ENCODE assay signal across 8 mouse cellular contexts in genomic region chr4:41654217-41654616, GRCm38 (mm10). TPM values are rescaled to one million over a fixed set of nuclear protein-coding genes. Genes with fewer than 3 reads are reported as not detected.
DNase-seq lines count a peak whose midpoint lies in the region; ATAC-seq and TF ChIP-seq lines count a peak whose summit lies in the region.

No protein-coding gene starts in this region.

- H3K9me3 ChIP-seq in forebrain, embryonic 13.5 days (replicated peaks): no peaks in the 10 kb centered on the region
- no peaks in the 10 kb centered on the region for H3K9me3 ChIP-seq in liver, postnatal 0 days (ENCODE audit: low read length)
- H3K9me3 ChIP-seq in neural tube, embryonic 15.5 days (replicated peaks): no peaks in the 10 kb centered on the region

- no peak overlapping the region for H3K9ac ChIP-seq in forebrain, embryonic 13.5 days
- H3K9ac ChIP-seq in liver, postnatal 0 days (replicated peaks): no peak overlapping the region
- no peak overlapping the region for H3K9ac ChIP-seq in neural tube, embryonic 15.5 days (replicated peaks)

- H3K27me3 ChIP-seq in forebrain, embryonic 13.5 days: no peaks in the 10 kb centered on the region
- peaks cover 7% of the 10 kb centered on the region; the same call in 1 of the 2 replicates for H3K27me3 ChIP-seq in liver, postnatal 0 days (ENCODE audit: insufficient read depth, low read length)
- H3K27me3 ChIP-seq in neural tube, embryonic 15.5 days (replicated peaks): no peaks in the 10 kb centered on the region

- peaks cover 17% of the 10 kb centered on the region for H3K4me1 ChIP-seq in forebrain, embryonic 13.5 days
- no peaks in the 10 kb centered on the region for H3K4me1 ChIP-seq in liver, postnatal 0 days (ENCODE audit: insufficient read depth)
- H3K4me1 ChIP-seq in neural tube, embryonic 15.5 days: peaks cover 13% of the 10 kb centered on the region

- DNase-seq in ovary, postnatal 10 days (ENCODE audit: low spot score): peak; percentile 48
- no peak for DNase-seq in ovary, adult 18-20 months (ENCODE audit: low spot score)
- peak; percentile 74 for DNase-seq in kidney, adult 18-20 months
- DNase-seq in liver, postnatal 0 days: peak; percentile 60

- no peak for TF ChIP-seq EP300 in liver, postnatal 0 days (IDR thresholded peaks at IDR 0.05; ENCODE audit: low read depth)

- H3K4me2 ChIP-seq in forebrain, embryonic 13.5 days: no peak overlapping the region
- H3K4me2 ChIP-seq in liver, postnatal 0 days (ENCODE audit: low read depth, low read length): no peak overlapping the region
- no peak overlapping the region for H3K4me2 ChIP-seq in neural tube, embryonic 15.5 days

- ATAC-seq in cerebellum, adult (ENCODE audit: insufficient number of reproducible peaks, low FRiP score, low TSS enrichment): peak; percentile 56
- ATAC-seq in forebrain, embryonic 13.5 days: peak; percentile 43
- ATAC-seq in liver, postnatal 0 days: no peak
- ATAC-seq in neural tube, embryonic 15.5 days (ENCODE audit: low FRiP score): peak; percentile 54; the same call in 1 of the 2 replicates
- ATAC-seq in activated CD4-positive, CD25-positive, alpha-beta regulatory T cell, adult 4 months: no peak

- H3K4me3 ChIP-seq in forebrain, embryonic 13.5 days: no peak overlapping the region
- H3K4me3 ChIP-seq in liver, postnatal 0 days (ENCODE audit: low read depth, low read length): no peak overlapping the region
- H3K4me3 ChIP-seq in neural tube, embryonic 15.5 days (replicated peaks): no peak overlapping the region

- peak; percentile 63 for TF ChIP-seq CTCF in liver, postnatal 0 days (IDR thresholded peaks at IDR 0.05; ENCODE audit: low read depth)

- H3K27ac ChIP-seq in forebrain, embryonic 13.5 days: 0 out of 2 replicates have a peak overlapping the region, but pooled peaks have one; percentile 35
- no peak overlapping the region for H3K27ac ChIP-seq in liver, postnatal 0 days (ENCODE audit: low read depth)
- H3K27ac ChIP-seq in neural tube, embryonic 15.5 days (replicated peaks): 0 out of 2 replicates have a peak overlapping the region, but pooled peaks have one; percentile 38

- 12% methylated on average over 7 of the region's 7 CpGs for WGBS in forebrain, embryonic 13.5 days
- 20% methylated on average over 7 of the region's 7 CpGs for WGBS in liver, postnatal 0 days (ENCODE audit: insufficient replicate concordance)
- WGBS in neural tube, embryonic 15.5 days: 13% methylated on average over 7 of the region's 7 CpGs

- peaks cover 35% of the 10 kb centered on the region for H3K36me3 ChIP-seq in forebrain, embryonic 13.5 days (ENCODE audit: poor library complexity, severe bottlenecking)
- no peaks in the 10 kb centered on the region for H3K36me3 ChIP-seq in liver, postnatal 0 days (replicated peaks; ENCODE audit: insufficient read depth, low read length)
- H3K36me3 ChIP-seq in neural tube, embryonic 15.5 days: no peaks in the 10 kb centered on the region

RNA-seq across cellular contexts. Expression of gene Enho, which starts 14.1 kb away (rescaled TPM):
- 47.8 and 50.6 TPM in 2 replicates for polyA plus RNA-seq in forebrain, embryonic 13.5 days (2015; fragmentation: Nextera tagmentation; extraction: Ambion mirVana)
- 25.2 and 26.4 TPM in 2 replicates for polyA plus RNA-seq in liver, postnatal 0 days (2015; fragmentation: Nextera tagmentation; extraction: Ambion mirVana)
- polyA plus RNA-seq in neural tube, embryonic 15.5 days (2015; fragmentation: Nextera tagmentation; extraction: Ambion mirVana): 89.8 and 111 TPM in 2 replicates
- polyA plus RNA-seq in activated CD4-positive, CD25-positive, alpha-beta regulatory T cell, adult 4 months (2017; shearing (Covaris generic)): not detected

RNA-seq across cellular contexts. Expression of gene Cntfr, which starts 42.7 kb away (rescaled TPM):
- polyA plus RNA-seq in forebrain, embryonic 13.5 days (2015; fragmentation: Nextera tagmentation; extraction: Ambion mirVana): 21.1 and 21.8 TPM in 2 replicates
- polyA plus RNA-seq in liver, postnatal 0 days (2015; fragmentation: Nextera tagmentation; extraction: Ambion mirVana): 0.12 and 0.29 TPM in 2 replicates
- polyA plus RNA-seq in neural tube, embryonic 15.5 days (2015; fragmentation: Nextera tagmentation; extraction: Ambion mirVana): 23.1 and 27.2 TPM in 2 replicates
- not detected for polyA plus RNA-seq in activated CD4-positive, CD25-positive, alpha-beta regulatory T cell, adult 4 months (2017; shearing (Covaris generic))

RNA-seq across cellular contexts. Expression of gene Il11ra1, which starts 45.6 kb away (rescaled TPM):
- 28.1 and 30.7 TPM in 2 replicates for polyA plus RNA-seq in forebrain, embryonic 13.5 days (2015; fragmentation: Nextera tagmentation; extraction: Ambion mirVana)
- 28.5 and 33.2 TPM in 2 replicates for polyA plus RNA-seq in liver, postnatal 0 days (2015; fragmentation: Nextera tagmentation; extraction: Ambion mirVana)
- 52.6 and 56.6 TPM in 2 replicates for polyA plus RNA-seq in neural tube, embryonic 15.5 days (2015; fragmentation: Nextera tagmentation; extraction: Ambion mirVana)
- polyA plus RNA-seq in activated CD4-positive, CD25-positive, alpha-beta regulatory T cell, adult 4 months (2017; shearing (Covaris generic)): 1 to 10 TPM; 4.9 to 7.2 TPM

RNA-seq across cellular contexts. Expression of gene Rpp25l, which starts 59.1 kb away (rescaled TPM):
- polyA plus RNA-seq in forebrain, embryonic 13.5 days (2015; fragmentation: Nextera tagmentation; extraction: Ambion mirVana): 80.7 and 83.8 TPM in 2 replicates
- 30.9 and 31.7 TPM in 2 replicates for polyA plus RNA-seq in liver, postnatal 0 days (2015; fragmentation: Nextera tagmentation; extraction: Ambion mirVana)
- 59.3 and 61.1 TPM in 2 replicates for polyA plus RNA-seq in neural tube, embryonic 15.5 days (2015; fragmentation: Nextera tagmentation; extraction: Ambion mirVana)
- 10 to 100 TPM; 51.4 to 65.6 TPM for polyA plus RNA-seq in activated CD4-positive, CD25-positive, alpha-beta regulatory T cell, adult 4 months (2017; shearing (Covaris generic))

Comparison
In these comparisons a context has a peak if more than half of its experiments do, and no peak if none do; other contexts are left out.
1. ATAC-seq: peak in cerebellum, adult (single experiment), forebrain, embryonic 13.5 days (single experiment) and neural tube, embryonic 15.5 days (single experiment); none in liver, postnatal 0 days (single experiment) and activated CD4-positive, CD25-positive, alpha-beta regulatory T cell, adult 4 months (single experiment).
2. RNA of gene Enho, which starts 14.1 kb away (polyA plus RNA-seq): 89.8 to 111 TPM in neural tube, embryonic 15.5 days, 47.8 to 50.6 TPM in forebrain, embryonic 13.5 days and 25.2 to 26.4 TPM in liver, postnatal 0 days; not detected in activated CD4-positive, CD25-positive, alpha-beta regulatory T cell, adult 4 months; every median in the first group is over 10 times any median in the second.
3. RNA of gene Cntfr, which starts 42.7 kb away (polyA plus RNA-seq): 23.1 to 27.2 TPM in neural tube, embryonic 15.5 days and 21.1 to 21.8 TPM in forebrain, embryonic 13.5 days; 0.12 to 0.29 TPM in liver, postnatal 0 days and not detected in activated CD4-positive, CD25-positive, alpha-beta regulatory T cell, adult 4 months; every median in the first group is over 10 times any median in the second.